Mouse (Mus musculus): ENCODE results near the gene Mau2. TPM values are rescaled to one million over a fixed set of nuclear protein-coding genes. Genes with fewer than 3 reads are reported as not detected.

Mau2 gene
- polyA plus RNA-seq, 1 experiment = 83.3 TPM

DNA sequence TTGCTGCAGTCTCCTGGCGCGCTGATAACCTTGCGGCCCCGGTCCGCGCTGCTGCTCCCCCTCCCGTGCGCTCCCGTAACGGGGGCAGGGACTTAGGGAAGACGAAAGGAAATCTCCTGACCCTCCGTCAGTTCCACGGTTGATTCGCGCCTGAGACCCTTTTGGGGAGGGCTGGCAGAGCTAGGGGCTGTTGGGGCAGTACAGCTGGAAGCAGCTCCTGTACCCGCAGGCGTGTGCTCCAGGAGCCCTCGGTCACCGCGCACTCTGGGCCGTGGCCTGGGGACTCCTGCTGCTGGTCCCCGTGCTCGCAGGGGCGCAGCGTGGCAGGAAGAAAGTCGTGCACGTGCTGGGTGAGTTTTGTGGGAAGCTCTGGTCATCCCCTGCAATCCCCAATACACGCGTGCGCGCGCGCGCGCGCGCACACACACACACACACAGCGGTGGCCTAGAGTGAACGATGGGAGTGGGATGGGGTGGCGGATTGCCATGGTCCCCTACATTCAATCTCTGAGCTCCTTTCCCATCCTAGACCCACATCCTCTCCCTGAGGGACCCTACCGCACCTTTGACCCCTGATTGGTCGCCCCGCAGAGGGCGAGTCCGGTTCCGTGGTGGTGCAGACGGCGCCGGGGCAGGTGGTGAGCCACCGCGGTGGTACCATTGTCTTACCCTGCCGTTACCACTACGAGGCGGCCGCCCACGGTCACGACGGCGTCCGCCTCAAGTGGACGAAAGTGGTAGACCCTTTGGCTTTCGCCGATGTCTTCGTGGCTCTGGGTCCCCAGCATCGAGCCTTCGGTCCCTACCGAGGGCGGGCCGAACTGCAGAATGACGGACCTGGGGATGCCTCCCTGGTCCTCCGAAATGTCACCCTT is 41.9 kb upstream of the Mau2 start:
- peaks cover 5% of the 10 kb centered on the region; the same call in 1 of the 2 replicates for H3K4me1 ChIP-seq (ENCODE audit: control insufficient read depth, insufficient read depth, insufficient read length)
- no peak overlapping the region for H3K27ac ChIP-seq (ENCODE audit: insufficient read depth, low read length)
- no peaks in the 10 kb centered on the region for H3K36me3 ChIP-seq (ENCODE audit: control insufficient read depth, insufficient read depth, low read length)
- peak overlapping the region; percentile 12; the same call in 1 of the 2 replicates for H3K4me3 ChIP-seq (ENCODE audit: extremely low read depth, insufficient read depth, insufficient read length)
- WGBS = 5% methylated on average over 71 of the region's 71 CpGs
- no peak for DNase-seq (ENCODE audit: low read depth in 1 of 2, low spot score in 2 of 2)
- H3K27me3 ChIP-seq (ENCODE audit: control insufficient read depth, insufficient read depth, low read length) = peaks cover 12% of the 10 kb centered on the region
- TF ChIP-seq CTCF (IDR thresholded peaks at IDR 0.05; ENCODE audit: extremely low read depth, insufficient read depth, insufficient read length, insufficient replicate concordance) (no peak), POLR2A (IDR thresholded peaks at IDR 0.05; ENCODE audit: low read depth, low read length) (no peak)

DNA sequence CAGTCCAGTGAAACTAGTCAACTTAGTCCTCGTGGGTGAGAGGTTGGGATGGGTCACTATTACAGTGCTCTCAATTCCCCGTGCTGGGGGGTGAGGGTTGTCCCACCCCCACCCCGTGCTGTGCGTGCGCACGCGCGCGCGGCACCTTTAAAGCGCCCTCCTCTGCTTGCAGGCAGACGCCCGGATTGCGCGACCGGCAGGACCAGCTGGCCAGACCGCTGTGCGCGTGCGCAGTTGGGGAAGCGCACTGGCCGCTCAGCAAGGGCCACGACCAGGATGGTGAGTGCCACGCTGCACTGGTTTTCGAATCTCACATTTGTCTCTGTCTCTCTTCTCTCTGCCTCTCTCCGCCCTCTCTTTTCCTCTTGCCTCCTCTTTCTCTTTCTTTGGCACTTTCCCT is 40.8 kb upstream of the Mau2 start, which contains the start of gene Hapln4:
Gene Hapln4, plus strand, starts transcription at position 173 of the 400 bp plus-strand sequence.
- no peak for DNase-seq (ENCODE audit: low read depth in 1 of 2, low spot score in 2 of 2)
- 3% methylated on average over 26 of the region's 26 CpGs for WGBS
- H3K27me3 ChIP-seq (ENCODE audit: control insufficient read depth, insufficient read depth, low read length) = peaks cover 11% of the 10 kb centered on the region

DNA sequence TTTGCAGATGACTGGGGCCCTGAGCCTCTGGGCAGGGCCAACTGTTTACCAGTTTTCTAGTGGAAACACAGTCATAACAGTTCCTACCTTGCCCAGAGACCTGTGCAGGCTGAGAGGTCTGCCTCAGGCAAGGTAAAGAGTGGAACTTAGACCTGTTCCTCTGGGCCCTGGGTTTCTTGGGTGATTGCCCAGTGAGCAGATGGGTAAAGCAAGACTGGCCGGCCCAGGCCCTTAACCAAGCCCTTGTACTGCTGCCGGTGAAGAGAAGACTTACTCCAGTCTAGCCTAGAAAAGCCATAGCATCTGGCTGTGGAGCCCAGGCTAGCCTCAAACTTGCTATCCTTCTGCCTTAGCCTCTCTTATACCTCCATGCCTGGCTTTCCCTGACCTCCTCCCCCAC is 39.4 kb upstream of the Mau2 start:
- Histone ChIP-seq H3K27me3 (ENCODE audit: control insufficient read depth, insufficient read depth, low read length) (peaks cover 9% of the 10 kb centered on the region), H3K27ac (ENCODE audit: insufficient read depth, low read length) (no peak overlapping the region), H3K4me3 (ENCODE audit: extremely low read depth, insufficient read depth, insufficient read length) (no peak overlapping the region), H3K4me1 (ENCODE audit: control insufficient read depth, insufficient read depth, insufficient read length) (peaks cover 2% of the 10 kb centered on the region; the same call in 1 of the 2 replicates), H3K36me3 (ENCODE audit: control insufficient read depth, insufficient read depth, low read length) (no peaks in the 10 kb centered on the region)
- WGBS = 92% methylated on average over 2 of the region's 2 CpGs
- TF ChIP-seq POLR2A (IDR thresholded peaks at IDR 0.05; ENCODE audit: low read depth, low read length) (no peak), CTCF (IDR thresholded peaks at IDR 0.05; ENCODE audit: extremely low read depth, insufficient read depth, insufficient read length, insufficient replicate concordance) (no peak)
- no peak for DNase-seq (ENCODE audit: low read depth in 1 of 2, low spot score in 2 of 2)

More for the DNA sequence above, 40.8 kb upstream of the Mau2 start, which contains the start of gene Hapln4:
- TF ChIP-seq POLR2A (IDR thresholded peaks at IDR 0.05; ENCODE audit: low read depth, low read length) (no peak), CTCF (IDR thresholded peaks at IDR 0.05; ENCODE audit: extremely low read depth, insufficient read depth, insufficient read length, insufficient replicate concordance) (no peak)
- peaks cover 5% of the 10 kb centered on the region; the same call in 1 of the 2 replicates for H3K4me1 ChIP-seq (ENCODE audit: control insufficient read depth, insufficient read depth, insufficient read length)
- H3K27ac ChIP-seq (ENCODE audit: insufficient read depth, low read length) = no peak within 1 kb of the TSS
- H3K4me3 ChIP-seq (ENCODE audit: extremely low read depth, insufficient read depth, insufficient read length) = peak within 1 kb of the TSS; percentile 12; the same call in 1 of the 2 replicates
- H3K36me3 ChIP-seq (ENCODE audit: control insufficient read depth, insufficient read depth, low read length) = no peaks in the 10 kb centered on the region

DNA sequence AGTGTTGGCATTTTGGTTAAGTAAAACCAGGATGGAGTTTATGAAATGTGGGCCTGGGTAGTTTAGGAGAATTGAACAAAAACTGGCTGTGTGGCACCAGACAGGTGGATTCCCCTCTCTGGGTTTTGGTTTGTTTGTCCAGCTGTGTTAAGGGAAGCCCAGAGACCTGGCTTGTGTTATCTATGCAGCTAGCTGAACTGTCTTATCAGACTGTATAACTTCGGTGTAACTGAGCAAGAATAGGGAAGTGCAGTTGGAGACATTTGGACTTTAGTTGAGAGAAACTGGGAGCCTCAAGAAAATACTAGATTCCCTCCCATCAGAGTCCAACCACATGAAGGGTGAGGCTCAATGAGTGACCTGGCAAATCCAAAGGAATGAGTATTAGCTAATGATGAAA is 31.1 kb upstream of the Mau2 start:
- peaks cover 17% of the 10 kb centered on the region for H3K36me3 ChIP-seq (ENCODE audit: control insufficient read depth, insufficient read depth, low read length)
- no peaks in the 10 kb centered on the region for H3K27me3 ChIP-seq (ENCODE audit: control insufficient read depth, insufficient read depth, low read length)
- 10% methylated on average over 1 of the region's 1 CpGs for WGBS
- H3K4me1 ChIP-seq (ENCODE audit: control insufficient read depth, insufficient read depth, insufficient read length) = peaks cover 3% of the 10 kb centered on the region; the same call in 1 of the 2 replicates
- no peak overlapping the region for H3K27ac ChIP-seq (ENCODE audit: insufficient read depth, low read length)
- H3K4me3 ChIP-seq (ENCODE audit: extremely low read depth, insufficient read depth, insufficient read length) = no peak overlapping the region
- DNase-seq (ENCODE audit: low read depth in 1 of 2, low spot score in 2 of 2) = no peak
- TF ChIP-seq POLR2A (IDR thresholded peaks at IDR 0.05; ENCODE audit: low read depth, low read length) (no peak), CTCF (IDR thresholded peaks at IDR 0.05; ENCODE audit: extremely low read depth, insufficient read depth, insufficient read length, insufficient replicate concordance) (no peak)

DNA sequence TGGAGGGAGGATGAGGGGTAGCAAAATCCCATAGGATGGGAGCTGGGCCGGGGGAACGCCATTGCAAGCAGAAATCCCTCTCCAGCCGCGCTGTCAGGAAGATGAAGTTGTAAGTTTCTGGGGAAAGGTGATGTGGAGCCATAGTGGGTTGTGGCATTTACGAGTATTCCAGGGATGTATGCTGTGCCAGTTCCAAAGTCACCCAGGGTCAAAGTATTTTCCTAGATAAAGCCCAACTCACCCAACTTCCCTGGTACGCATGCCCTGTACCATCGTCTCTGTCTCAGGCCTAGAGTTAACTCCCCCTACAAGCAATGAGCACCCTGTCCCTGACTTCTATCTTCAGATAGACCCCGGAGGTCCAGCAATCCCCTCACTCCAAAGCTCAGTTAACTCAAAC is 30.6 kb upstream of the Mau2 start:
- 71% methylated on average over 8 of the region's 8 CpGs for WGBS
- H3K27me3 ChIP-seq (ENCODE audit: control insufficient read depth, insufficient read depth, low read length) = no peaks in the 10 kb centered on the region

DNA sequence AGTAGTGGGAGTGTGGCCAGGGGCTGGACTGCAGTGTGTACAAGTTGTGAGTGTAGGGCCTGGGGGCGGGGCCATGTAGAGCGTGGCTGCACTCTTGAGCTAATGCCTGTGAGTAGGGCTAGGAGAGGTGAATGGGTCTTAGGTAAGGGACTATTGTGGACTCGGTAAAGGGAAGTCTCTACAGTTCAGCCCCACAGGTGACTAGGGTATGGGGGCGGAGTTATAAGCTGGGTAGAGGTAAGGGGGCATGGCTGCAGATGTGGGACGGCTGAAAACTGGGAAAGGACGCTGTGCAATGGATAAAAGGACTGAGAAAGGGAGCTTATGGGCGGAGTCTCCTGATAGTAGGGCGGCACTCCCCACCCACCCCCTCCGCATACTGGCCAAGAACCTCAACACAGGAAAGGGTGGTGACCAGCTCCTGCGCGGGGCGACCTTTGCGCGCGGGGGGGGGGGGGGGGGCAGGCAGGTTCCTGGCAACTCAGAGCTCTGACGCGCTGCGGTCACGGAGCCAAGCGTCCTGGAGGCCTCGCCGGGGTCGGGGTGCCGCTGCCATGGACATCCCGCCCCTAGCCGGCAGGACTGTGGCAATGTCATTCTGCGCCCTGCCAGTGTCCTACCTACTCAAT is 30.0 kb upstream of the Mau2 start, which contains the start of gene Tm6sf2:
Gene Tm6sf2, plus strand, starts transcription at position 484 of the 629 bp plus-strand sequence.
- Histone ChIP-seq H3K4me1 (ENCODE audit: control insufficient read depth, insufficient read depth, insufficient read length) (peaks cover 3% of the 10 kb centered on the region; the same call in 1 of the 2 replicates), H3K36me3 (ENCODE audit: control insufficient read depth, insufficient read depth, low read length) (peaks cover 20% of the 10 kb centered on the region), H3K27ac (ENCODE audit: insufficient read depth, low read length) (no peak within 1 kb of the TSS), H3K4me3 (ENCODE audit: extremely low read depth, insufficient read depth, insufficient read length) (no peak within 1 kb of the TSS), H3K27me3 (ENCODE audit: control insufficient read depth, insufficient read depth, low read length) (no peaks in the 10 kb centered on the region)
- TF ChIP-seq CTCF (IDR thresholded peaks at IDR 0.05; ENCODE audit: extremely low read depth, insufficient read depth, insufficient read length, insufficient replicate concordance) = no peak
- no peak for TF ChIP-seq POLR2A (IDR thresholded peaks at IDR 0.05; ENCODE audit: low read depth, low read length)
- DNase-seq (ENCODE audit: low read depth in 1 of 2, low spot score in 2 of 2) = no peak
- WGBS = 16% methylated on average over 24 of the region's 27 CpGs

More for the DNA sequence above, 30.6 kb upstream of the Mau2 start:
- Histone ChIP-seq H3K36me3 (ENCODE audit: control insufficient read depth, insufficient read depth, low read length) (peaks cover 17% of the 10 kb centered on the region), H3K4me1 (ENCODE audit: control insufficient read depth, insufficient read depth, insufficient read length) (peaks cover 3% of the 10 kb centered on the region; the same call in 1 of the 2 replicates), H3K4me3 (ENCODE audit: extremely low read depth, insufficient read depth, insufficient read length) (no peak overlapping the region), H3K27ac (ENCODE audit: insufficient read depth, low read length) (no peak overlapping the region)
- TF ChIP-seq POLR2A (IDR thresholded peaks at IDR 0.05; ENCODE audit: low read depth, low read length) = no peak
- no peak for TF ChIP-seq CTCF (IDR thresholded peaks at IDR 0.05; ENCODE audit: extremely low read depth, insufficient read depth, insufficient read length, insufficient replicate concordance)
- no peak for DNase-seq (ENCODE audit: low read depth in 1 of 2, low spot score in 2 of 2)
